Mouse (Mus musculus): Measurements from ENCODE around the gene Ccr8.
A peak's percentile ranks its signal among the peaks of the same experiment; 100 is the strongest.
"Not testable (repeated sequence)": the region's sequence is repeated elsewhere in the genome, so short reads cannot be mapped to it uniquely, and the experiment has no call there.

Ccr8 gene

GRCm38 (mm10) chr9:120091086-120091485 is 828 bp upstream of the Ccr8 start:
- DNase-seq (ENCODE audit: low read depth, low spot score): no peak

GRCm38 (mm10) chr9:120093701-120094100 is 1.8 kb downstream of the Ccr8 start:
- no peak for DNase-seq (ENCODE audit: low read depth, low spot score)

- DNase-seq (ENCODE audit: low read depth, low spot score): no peak
These were observed 4.0 kb downstream of the Ccr8 start for GRCm38 (mm10) chr9:120095886-120096285.

GRCm38 (mm10) chr9:120098682-120099081 is 6.8 kb downstream of the Ccr8 start:
- peak; percentile 34 for DNase-seq (ENCODE audit: low read depth, low spot score)

GRCm38 (mm10) chr9:120099304-120099703 is 7.4 kb downstream of the Ccr8 start:
- no peak for DNase-seq (ENCODE audit: low read depth, low spot score)

GRCm38 (mm10) chr9:120101165-120101564 is 9.3 kb downstream of the Ccr8 start:
- DNase-seq (ENCODE audit: low read depth, low spot score): no peak

- DNase-seq (ENCODE audit: low read depth, low spot score): not testable (repeated sequence)
These were observed 17.0 kb downstream of the Ccr8 start for GRCm38 (mm10) chr9:120108953-120109352.

- DNase-seq (ENCODE audit: low read depth, low spot score): peak; percentile 91
These were observed 18.5 kb downstream of the Ccr8 start, which contains the start of gene Slc25a38 for GRCm38 (mm10) chr9:120110211-120111018. Slc25a38 (plus strand) TSS chr9:120110374.

GRCm38 (mm10) chr9:120111156-120111945 is 19.4 kb downstream of the Ccr8 start:
- no peak for DNase-seq (ENCODE audit: low read depth, low spot score)

GRCm38 (mm10) chr9:120112472-120112871 is 20.6 kb downstream of the Ccr8 start:
- no peak for DNase-seq (ENCODE audit: low read depth, low spot score)

GRCm38 (mm10) chr9:120113456-120113855 is 21.5 kb downstream of the Ccr8 start:
- no peak for DNase-seq (ENCODE audit: low read depth, low spot score)

- DNase-seq (ENCODE audit: low read depth, low spot score): no peak
These were observed 22.3 kb downstream of the Ccr8 start for GRCm38 (mm10) chr9:120114051-120114788.

GRCm38 (mm10) chr9:120114789-120115151 is 22.9 kb downstream of the Ccr8 start:
- DNase-seq (ENCODE audit: low read depth, low spot score): no peak

- no peak for DNase-seq (ENCODE audit: low read depth, low spot score)
These were observed 23.7 kb downstream of the Ccr8 start for GRCm38 (mm10) chr9:120115580-120115979.

- DNase-seq (ENCODE audit: low read depth, low spot score): no peak
These were observed 24.3 kb downstream of the Ccr8 start for GRCm38 (mm10) chr9:120116184-120116624.

- no peak for DNase-seq (ENCODE audit: low read depth, low spot score)
These were observed 26.3 kb downstream of the Ccr8 start for GRCm38 (mm10) chr9:120118212-120118611.

- DNase-seq (ENCODE audit: low read depth, low spot score): no peak
These were observed 28.6 kb downstream of the Ccr8 start for GRCm38 (mm10) chr9:120120503-120120902.

GRCm38 (mm10) chr9:120126868-120127267 is 35.0 kb downstream of the Ccr8 start:
- DNase-seq (ENCODE audit: low read depth, low spot score): no peak

- DNase-seq (ENCODE audit: low read depth, low spot score): peak; percentile 97
These were observed 35.8 kb downstream of the Ccr8 start, which contains the start of gene Rpsa for GRCm38 (mm10) chr9:120127538-120128251. Rpsa (plus strand) TSS chr9:120127689.

- no peak for DNase-seq (ENCODE audit: low read depth, low spot score)
These were observed 37.4 kb downstream of the Ccr8 start for GRCm38 (mm10) chr9:120129276-120129675.

- no peak for DNase-seq (ENCODE audit: low read depth, low spot score)
These were observed 39.9 kb downstream of the Ccr8 start for GRCm38 (mm10) chr9:120131784-120132288.

Measured in telencephalon, adult 2 months (tissue).